Mouse (Mus musculus) midbrain, embryonic 14.5 days (tissue): Measurements from ENCODE around the gene Exog. TPM values are rescaled to one million over a fixed set of nuclear protein-coding genes. Genes with fewer than 3 reads are reported as not detected.
A peak's percentile ranks its signal among the peaks of the same experiment; 100 is the strongest.

Source experiments
- ATAC-seq: fragments of 200-750 bp; cut with Nextera tagmentation; 2 replicates; pipeline ENCODE4 v1.8.0; 2017; ENCODE audit warnings: moderate number of reproducible peaks, moderate library complexity; ENCODE audit not compliant: low FRiP score, low TSS enrichment
- DNase-seq: peaks from one replicate; pipeline ENCODE4 v3.0.0-alpha.2; 2015
- H3K27ac ChIP-seq: fragments of 300-500 bp; sonication (generic); replicated peaks from 2 replicates; pipeline ENCODE4 v1.5.1; 2014; ENCODE audit warnings: mild to moderate bottlenecking, low read depth, low read length, moderate library complexity
- H3K27me3 ChIP-seq: fragments of 300-500 bp; sonication (generic); 2 replicates; pipeline ENCODE4 v1.6.1; 2014; ENCODE audit warnings: low read length, control low read depth, mixed read lengths; ENCODE audit not compliant: control insufficient read depth, insufficient read depth
- H3K36me3 ChIP-seq: fragments of 300-500 bp; sonication (generic); 2 replicates; pipeline ENCODE4 v1.6.1; 2014; ENCODE audit warnings: low read length, control low read depth; ENCODE audit not compliant: control insufficient read depth, insufficient read depth
- H3K4me1 ChIP-seq: fragments of 300-500 bp; sonication (generic); 2 replicates; pipeline ENCODE4 v1.6.1; 2014; ENCODE audit warnings: mild to moderate bottlenecking, antibody characterized with exemption, low read length, control low read depth; ENCODE audit not compliant: control insufficient read depth, insufficient read depth
- H3K4me2 ChIP-seq: fragments of 300-500 bp; sonication (generic); 2 replicates; pipeline ENCODE4 v1.6.1; 2014; ENCODE audit warnings: mild to moderate bottlenecking, low read length, moderate library complexity
- H3K4me3 ChIP-seq: fragments of 300-500 bp; sonication (generic); replicated peaks from 2 replicates; pipeline ENCODE4 v1.5.1; 2014; ENCODE audit warnings: low read depth, low read length
- H3K9ac ChIP-seq: fragments of 300-500 bp; sonication (generic); replicated peaks from 2 replicates; pipeline ENCODE4 v1.6.1; 2014; ENCODE audit warnings: mild to moderate bottlenecking, low read length, moderate library complexity
- H3K9me3 ChIP-seq: fragments of 300-500 bp; sonication (generic); 2 replicates; pipeline ENCODE4 v1.6.1; 2016; ENCODE audit warnings: low read length, control low read depth, mixed read lengths; ENCODE audit not compliant: control insufficient read depth
- WGBS: fragments of 180-500 bp; shearing (Covaris S2); extraction: QIAGEN DNeasy Blood & Tissue Kit; methylation state at CpG from one replicate; pipeline ENCODE4 v1.1.7; 2014; 5-methylcytosine and 5-hydroxymethylcytosine counted together
- polyA plus RNA-seq: library from polyadenylated mRNA; unstranded; fragments of >200 nt; fragmentation: Nextera tagmentation; extraction: Ambion mirVana; gene quantifications from 2 replicates; pipeline ENCODE4 v1.2.1, GENCODE M21; 2014

Gene Exog
- polyA plus RNA-seq, 1 experiment from 2014 or later, result 56.0 TPM

DNA sequence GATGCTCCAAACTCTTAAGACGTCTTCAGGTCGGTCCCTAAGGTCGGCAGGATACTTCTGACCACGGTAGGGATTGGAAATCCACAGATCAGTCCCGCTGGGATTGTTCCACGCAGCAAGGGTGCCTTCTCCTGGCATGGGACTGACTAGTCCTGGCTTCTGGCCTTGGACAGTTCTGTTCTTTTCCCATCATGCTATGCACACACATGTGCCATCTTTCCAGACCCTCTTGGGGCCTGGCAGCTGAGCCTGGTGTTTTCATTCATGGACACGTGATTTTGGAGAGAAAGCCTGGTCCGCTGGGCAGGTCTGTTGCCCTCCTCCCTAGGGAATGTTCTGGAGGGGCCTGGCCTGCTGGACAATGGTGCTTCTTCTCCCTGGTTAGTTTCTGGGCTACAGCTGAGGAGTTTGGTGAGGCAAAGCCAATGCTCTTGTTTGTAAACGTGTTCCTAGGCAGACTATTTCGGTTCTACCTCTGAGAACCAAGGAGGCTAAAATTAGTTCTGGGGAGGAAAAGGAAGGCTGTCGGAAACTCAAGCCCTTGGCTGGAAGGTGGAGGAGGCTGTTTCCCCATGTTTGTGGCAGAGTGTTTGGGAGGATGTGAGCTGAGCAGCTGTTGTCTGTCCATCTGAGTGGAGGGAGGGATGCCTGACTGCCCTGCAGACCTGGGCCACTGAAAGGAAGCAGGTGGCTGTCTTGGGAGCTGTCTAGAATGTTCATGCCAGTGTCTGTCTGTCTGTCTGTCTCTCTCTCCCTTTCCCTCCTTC lies 35.7 kb upstream of the Exog start:
- H3K9ac ChIP-seq, result no peak overlapping the region
- ATAC-seq (no peak), DNase-seq (no peak)
- WGBS, result 86% methylated on average over 11 of the region's 11 CpGs
- no peaks in the 10 kb centered on the region for H3K27me3 ChIP-seq
- H3K4me3 ChIP-seq, result no peak overlapping the region
- 0 out of 2 replicates have a peak, but pooled peaks cover 3% of the 10 kb centered on the region for H3K36me3 ChIP-seq
- H3K9me3 ChIP-seq, result peaks cover 3% of the 10 kb centered on the region; the same call in 1 of the 2 replicates
- peaks cover 23% of the 10 kb centered on the region for H3K4me1 ChIP-seq
- no peak overlapping the region for H3K4me2 ChIP-seq
- H3K27ac ChIP-seq, result no peak overlapping the region

DNA sequence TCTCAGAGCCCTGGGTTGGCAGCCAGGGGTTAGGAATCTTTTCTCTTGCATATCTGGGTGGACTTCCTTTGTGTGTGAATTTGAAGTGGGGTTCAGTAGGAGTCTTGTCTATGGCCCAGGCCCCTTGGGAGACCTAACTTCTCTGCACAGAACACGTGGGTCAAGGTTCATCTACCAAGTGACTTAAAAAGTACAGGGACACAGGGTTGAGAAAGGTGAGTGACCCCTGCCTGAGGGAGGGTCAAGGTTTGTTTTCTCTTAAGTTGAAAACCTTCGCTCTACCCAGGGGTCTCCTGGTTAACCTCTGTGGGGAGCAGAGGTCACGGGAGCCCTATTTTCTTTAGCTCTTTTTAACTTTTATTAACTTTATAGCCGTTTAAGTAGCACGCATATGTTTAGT lies 34.9 kb upstream of the Exog start:
- Histone ChIP-seq H3K4me2 (no peak overlapping the region), H3K4me1 (peaks cover 16% of the 10 kb centered on the region), H3K27me3 (no peaks in the 10 kb centered on the region), H3K27ac (no peak overlapping the region), H3K4me3 (no peak overlapping the region), H3K9me3 (peaks cover 3% of the 10 kb centered on the region; the same call in 1 of the 2 replicates), H3K36me3 (0 out of 2 replicates have a peak, but pooled peaks cover 3% of the 10 kb centered on the region), H3K9ac (no peak overlapping the region)
- DNase-seq, result no peak
- WGBS, result 93% methylated on average over 5 of the region's 5 CpGs
- ATAC-seq, result no peak

DNA sequence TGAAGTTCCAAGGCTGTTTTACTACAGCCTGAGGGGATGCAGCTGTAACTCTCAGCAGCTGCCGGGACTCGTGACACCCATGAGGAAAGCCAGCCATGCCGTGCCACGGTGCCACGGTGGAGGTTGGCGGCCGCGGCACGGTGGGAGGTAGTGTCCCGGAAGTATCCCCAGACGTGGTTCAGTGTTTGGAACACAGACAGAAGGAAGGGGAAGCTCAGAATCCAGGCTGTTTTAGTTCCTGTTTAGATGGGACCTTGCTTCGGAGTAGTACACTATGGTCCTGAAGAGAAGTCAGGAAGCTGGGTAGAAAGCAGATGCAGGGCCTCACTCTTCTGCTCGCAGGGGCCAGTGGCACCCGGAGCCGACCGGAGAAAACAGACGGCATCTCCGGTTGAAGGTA lies 26.7 kb upstream of the Exog start:
- Histone ChIP-seq H3K9ac (no peak overlapping the region), H3K4me2 (no peak overlapping the region), H3K4me3 (no peak overlapping the region), H3K9me3 (no peaks in the 10 kb centered on the region), H3K4me1 (peaks cover 18% of the 10 kb centered on the region), H3K36me3 (no peaks in the 10 kb centered on the region), H3K27ac (no peak overlapping the region), H3K27me3 (no peaks in the 10 kb centered on the region)
- DNase-seq, result no peak
- no peak for ATAC-seq
- WGBS, result 81% methylated on average over 18 of the region's 18 CpGs

DNA sequence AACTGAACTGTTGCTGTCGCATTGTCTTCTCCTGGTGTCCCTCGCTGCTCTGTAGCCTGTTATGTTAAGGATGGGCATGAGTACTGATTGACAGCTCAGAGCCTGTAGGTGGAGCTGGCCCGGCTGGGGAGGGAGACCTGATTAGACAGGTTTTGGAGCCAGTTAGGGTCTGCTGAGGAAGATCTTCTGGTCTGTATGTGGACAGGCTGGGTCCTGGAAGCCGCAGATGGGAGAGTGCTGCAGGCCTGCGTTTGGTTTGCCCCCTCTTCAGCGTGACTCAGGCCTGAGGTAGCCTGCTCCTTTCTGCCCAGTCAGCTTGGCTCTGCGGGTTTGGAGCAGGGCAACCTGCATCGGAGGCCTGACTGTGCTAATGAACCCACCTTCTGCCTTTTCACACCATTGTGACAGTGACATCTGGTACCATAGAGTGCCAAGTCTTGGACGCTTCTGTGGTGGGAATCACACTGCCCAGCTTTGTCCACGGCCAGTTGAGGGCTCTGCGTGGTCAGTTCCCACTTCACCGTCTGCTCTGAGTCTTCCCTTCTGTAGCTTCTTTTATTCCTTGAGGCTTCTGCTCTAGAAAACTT lies 24.8 kb upstream of the Exog start:
- no peak for DNase-seq
- no peak overlapping the region for H3K4me2 ChIP-seq
- H3K27ac ChIP-seq, result no peak overlapping the region
- H3K9me3 ChIP-seq, result no peaks in the 10 kb centered on the region
- no peaks in the 10 kb centered on the region for H3K27me3 ChIP-seq
- H3K4me3 ChIP-seq, result no peak overlapping the region
- H3K9ac ChIP-seq, result no peak overlapping the region
- ATAC-seq, result no peak
- WGBS, result 80% methylated on average over 12 of the region's 12 CpGs
- H3K36me3 ChIP-seq, result no peaks in the 10 kb centered on the region
- peaks cover 20% of the 10 kb centered on the region for H3K4me1 ChIP-seq

DNA sequence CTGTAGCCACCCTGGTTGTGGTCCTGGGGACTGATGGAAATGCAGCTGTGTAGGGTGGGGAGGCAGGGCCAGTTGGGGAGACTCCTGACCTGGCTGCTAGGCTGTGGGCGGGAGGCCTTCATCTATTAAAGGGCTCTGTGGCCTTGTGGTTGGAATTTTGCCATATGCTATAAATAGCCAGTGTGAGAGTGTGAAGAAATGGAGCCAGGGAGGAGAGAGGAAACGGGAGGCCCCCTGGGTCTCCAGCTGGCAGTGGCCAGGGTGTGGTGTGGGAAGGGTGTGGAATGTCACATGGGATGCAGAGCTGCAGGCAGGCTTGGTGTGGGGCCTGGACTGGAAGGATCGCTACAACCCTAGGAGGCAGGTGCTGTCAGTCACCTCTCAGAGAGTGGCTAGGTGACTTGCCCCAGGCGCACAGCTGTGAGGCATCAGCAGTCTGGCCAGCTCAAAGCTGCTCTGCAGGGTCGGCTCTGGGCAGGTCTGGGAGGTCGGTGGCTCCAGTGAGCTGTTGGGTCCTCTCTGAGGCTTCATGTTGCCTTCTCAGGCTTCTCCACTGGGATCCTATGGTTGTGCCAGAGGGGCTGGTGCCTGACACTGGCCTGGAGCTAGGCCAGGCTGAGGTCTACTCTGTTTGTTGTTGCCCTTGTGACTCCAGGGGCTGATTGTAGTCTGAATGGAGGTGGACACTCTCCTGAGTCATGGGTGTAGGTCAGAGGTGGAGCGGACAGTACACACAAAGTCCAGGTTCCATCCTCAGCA lies 19.3 kb upstream of the Exog start:
- Histone ChIP-seq H3K9me3 (no peaks in the 10 kb centered on the region), H3K27me3 (no peaks in the 10 kb centered on the region), H3K4me1 (peaks cover 17% of the 10 kb centered on the region), H3K27ac (peak overlapping the region; percentile 60), H3K4me2 (no peak overlapping the region), H3K36me3 (peaks cover 27% of the 10 kb centered on the region), H3K4me3 (no peak overlapping the region), H3K9ac (no peak overlapping the region)
- WGBS, result 71% methylated on average over 7 of the region's 7 CpGs
- DNase-seq, result peak; percentile 51
- ATAC-seq, result no peak

DNA sequence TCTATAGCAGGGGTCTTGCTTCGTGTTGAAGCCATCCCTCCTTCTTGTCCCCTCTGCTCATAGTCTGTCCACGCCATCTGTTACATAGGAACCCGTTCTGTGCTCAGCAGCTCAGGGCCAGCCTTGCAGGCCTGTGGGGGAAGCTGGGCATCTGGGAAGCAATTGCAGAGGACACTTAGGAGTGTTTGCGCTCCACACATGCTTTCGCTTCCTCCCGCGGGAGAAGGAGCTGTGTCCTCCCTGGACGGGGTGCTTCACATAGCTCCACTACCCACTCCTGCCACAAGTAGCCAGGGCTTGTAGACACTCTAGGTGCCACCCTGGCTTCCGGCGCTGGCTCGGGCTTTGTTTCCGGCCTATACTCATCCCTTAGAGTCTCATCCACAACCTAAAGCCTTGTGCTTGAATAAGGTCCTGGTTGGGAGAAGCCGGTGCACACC lies 18.7 kb upstream of the Exog start:
- no peak overlapping the region; the same call in 1 of the 2 replicates for H3K27ac ChIP-seq
- H3K4me2 ChIP-seq, result no peak overlapping the region
- H3K9ac ChIP-seq, result no peak overlapping the region
- no peak for ATAC-seq
- DNase-seq, result no peak
- no peaks in the 10 kb centered on the region for H3K27me3 ChIP-seq
- no peak overlapping the region for H3K4me3 ChIP-seq
- H3K9me3 ChIP-seq, result no peaks in the 10 kb centered on the region
- peaks cover 17% of the 10 kb centered on the region for H3K4me1 ChIP-seq
- WGBS, result 89% methylated on average over 13 of the region's 13 CpGs
- peaks cover 31% of the 10 kb centered on the region for H3K36me3 ChIP-seq

DNA sequence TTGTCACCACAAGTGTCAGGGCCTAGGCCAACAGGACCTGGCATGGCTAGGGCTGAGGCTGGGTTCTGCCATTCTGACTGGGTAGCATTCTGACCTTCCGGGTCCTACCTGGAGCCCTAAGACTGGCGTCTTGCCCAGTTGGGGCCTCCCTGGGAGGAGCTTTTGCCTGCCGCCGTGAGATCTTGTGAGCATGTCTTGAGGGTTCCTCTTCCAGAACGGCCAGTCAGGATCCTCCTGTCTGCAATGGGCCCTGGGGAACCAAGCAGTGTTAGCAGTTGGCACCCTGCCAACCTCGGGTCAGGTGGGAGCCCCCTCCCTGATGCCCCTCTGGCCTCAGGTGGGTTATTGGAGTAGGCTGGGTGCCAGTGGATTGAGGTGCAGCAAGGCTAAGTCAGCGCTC lies 18.3 kb upstream of the Exog start:
- Histone ChIP-seq H3K27ac (no peak overlapping the region), H3K4me3 (no peak overlapping the region), H3K36me3 (peaks cover 35% of the 10 kb centered on the region), H3K4me2 (no peak overlapping the region), H3K27me3 (no peaks in the 10 kb centered on the region), H3K9ac (no peak overlapping the region), H3K9me3 (no peaks in the 10 kb centered on the region), H3K4me1 (peaks cover 17% of the 10 kb centered on the region)
- ATAC-seq (no peak), DNase-seq (no peak)
- 84% methylated on average over 7 of the region's 7 CpGs for WGBS

DNA sequence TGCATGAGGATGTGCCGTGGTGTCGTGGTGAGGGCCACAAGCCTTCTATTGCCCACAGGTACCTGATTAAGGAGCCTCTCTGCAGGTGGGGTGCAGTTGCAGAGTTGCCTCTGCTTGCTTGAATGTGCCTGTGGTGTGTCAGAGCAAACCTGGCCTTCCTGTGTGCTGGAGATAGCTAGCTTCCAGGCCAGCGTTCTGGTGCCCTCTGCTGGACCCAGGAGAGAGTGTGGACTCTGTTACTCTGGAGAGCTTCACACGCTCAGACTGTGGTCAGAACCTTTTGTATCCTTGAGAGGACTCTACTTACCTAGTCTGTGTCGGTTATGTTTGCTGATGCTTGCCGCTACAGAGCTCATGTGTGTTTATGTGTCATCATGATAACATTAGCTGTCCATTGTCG lies 14.4 kb upstream of the Exog start:
- H3K4me3 ChIP-seq, result no peak overlapping the region
- H3K36me3 ChIP-seq, result peaks cover 71% of the 10 kb centered on the region
- 52% methylated on average over 7 of the region's 7 CpGs for WGBS
- no peak overlapping the region for H3K9ac ChIP-seq
- no peaks in the 10 kb centered on the region for H3K9me3 ChIP-seq
- H3K4me1 ChIP-seq, result peaks cover 8% of the 10 kb centered on the region; the same call in 1 of the 2 replicates
- no peaks in the 10 kb centered on the region for H3K27me3 ChIP-seq
- H3K4me2 ChIP-seq, result no peak overlapping the region
- DNase-seq (peak; percentile 89), ATAC-seq (peak; percentile 57; the same call in 1 of the 2 replicates)
- no peak overlapping the region; the same call in 1 of the 2 replicates for H3K27ac ChIP-seq
